Mouse (Mus musculus) embryonic facial prominence, embryonic 10.5 days (tissue): ENCODE measurements around the gene Clec2l. TPM values are rescaled to one million over a fixed set of nuclear protein-coding genes. Genes with fewer than 3 reads are reported as not detected.

Experiments used
- DNase-seq: peaks from one replicate; pipeline ENCODE4 v3.0.0-alpha.2; 2017; ENCODE audit warnings: low spot score
- H3K27ac ChIP-seq: fragments of 300-500 bp; sonication (generic); replicated peaks from 2 replicates; pipeline ENCODE4 v1.5.1; 2016; ENCODE audit warnings: mild to moderate bottlenecking
- H3K27me3 ChIP-seq: fragments of 300-500 bp; sonication (generic); replicated peaks from 2 replicates; pipeline ENCODE4 v1.6.1; 2016; ENCODE audit warnings: low read depth, mild to moderate bottlenecking; ENCODE audit not compliant: poor library complexity, severe bottlenecking
- H3K36me3 ChIP-seq: fragments of 300-500 bp; sonication (generic); replicated peaks from 2 replicates; pipeline ENCODE4 v1.6.1; 2016; ENCODE audit warnings: mild to moderate bottlenecking, moderate library complexity
- H3K4me1 ChIP-seq: fragments of 300-500 bp; sonication (generic); 2 replicates; pipeline ENCODE4 v1.6.1; 2016
- H3K4me3 ChIP-seq: fragments of 300-500 bp; sonication (generic); 2 replicates; pipeline ENCODE4 v1.5.1; 2016; ENCODE audit warnings: mild to moderate bottlenecking, moderate library complexity
- H3K9me3 ChIP-seq: fragments of 300-500 bp; sonication (generic); 2 replicates; pipeline ENCODE4 v1.6.1; 2016; ENCODE audit warnings: mild to moderate bottlenecking
- WGBS: fragments of 180-500 bp; shearing (Covaris S2); methylation state at CpG from one replicate; pipeline ENCODE4 v1.1.7; 2016; 5-methylcytosine and 5-hydroxymethylcytosine counted together
- polyA plus RNA-seq: library from polyadenylated mRNA; unstranded; fragments of >200 nt; fragmentation: Nextera tagmentation; extraction: Ambion mirVana; gene quantifications from 2 replicates; pipeline ENCODE4 v1.2.1, GENCODE M21; 2016

Clec2l gene
- polyA plus RNA-seq: 0.82 and 0.97 TPM in 2 replicates

DNA sequence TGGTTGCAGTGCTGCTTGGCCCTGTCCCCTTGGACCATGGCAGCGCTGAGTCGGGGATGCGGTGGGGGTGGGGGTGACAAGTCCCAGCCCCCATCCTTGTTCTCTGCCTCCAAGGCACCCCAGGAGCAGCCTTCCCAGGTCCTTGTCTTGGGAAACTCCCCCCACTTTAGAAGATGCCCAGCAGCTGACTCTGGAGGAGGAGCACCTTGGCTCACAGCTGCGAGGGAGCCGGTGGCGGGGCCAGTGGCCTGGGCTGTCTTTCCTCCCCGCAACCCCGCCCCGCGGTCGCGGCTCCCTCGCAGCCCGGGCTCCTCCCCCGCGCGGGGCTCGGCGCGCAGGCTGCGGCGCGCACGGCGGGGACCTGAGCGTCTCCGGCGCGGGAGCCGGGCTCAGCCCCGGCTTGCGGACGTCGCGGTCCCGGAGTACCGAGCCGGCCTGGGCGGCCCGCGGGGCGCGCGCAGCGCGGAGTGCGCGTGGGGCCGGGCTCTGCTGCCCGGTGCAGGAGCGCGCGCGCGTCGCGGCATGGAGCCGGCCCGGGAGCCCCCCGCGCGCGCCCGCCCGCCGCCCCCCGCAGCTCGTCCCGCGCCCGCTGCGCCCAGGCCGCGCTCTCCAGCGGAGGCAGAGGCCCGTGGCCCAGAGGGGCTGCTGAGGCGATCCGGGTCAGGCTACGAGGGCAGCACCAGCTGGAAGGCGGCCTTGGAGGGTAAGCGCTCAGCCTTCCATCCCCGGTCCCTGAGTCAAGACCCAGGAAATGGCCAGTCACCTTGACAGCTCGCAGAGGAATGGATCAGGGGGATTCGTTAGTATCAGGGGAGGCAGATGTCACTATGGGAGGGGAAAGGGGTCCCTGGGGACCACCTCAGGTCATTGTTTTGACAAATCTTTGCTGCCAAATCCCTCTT lies at the start of gene Clec2l:
Gene Clec2l (plus strand): TSS at position 356 of the 902 bp plus-strand sequence.
- peak; percentile 70 for DNase-seq
- Histone ChIP-seq H3K27ac (peak within 1 kb of the TSS; percentile 77), H3K36me3 (no peaks in the 10 kb centered on the region), H3K27me3 (peaks cover 74% of the 10 kb centered on the region), H3K4me1 (peaks cover 19% of the 10 kb centered on the region), H3K9me3 (no peaks in the 10 kb centered on the region), H3K4me3 (peak within 1 kb of the TSS; percentile 71)
- 2% methylated on average over 84 of the region's 84 CpGs for WGBS

GRCm38 (mm10) chr6:38622406-38622805 lies 40.5 kb upstream of the Clec2l start:
- H3K4me1 ChIP-seq: no peaks in the 10 kb centered on the region
- H3K36me3 ChIP-seq: peaks cover 60% of the 10 kb centered on the region
- H3K27me3 ChIP-seq: no peaks in the 10 kb centered on the region
- peaks cover 6% of the 10 kb centered on the region; the same call in 1 of the 2 replicates for H3K9me3 ChIP-seq
- 91% methylated on average over 1 of the region's 1 CpGs for WGBS
- H3K27ac ChIP-seq: no peak overlapping the region
- H3K4me3 ChIP-seq: no peak overlapping the region
- no peak for DNase-seq

DNA sequence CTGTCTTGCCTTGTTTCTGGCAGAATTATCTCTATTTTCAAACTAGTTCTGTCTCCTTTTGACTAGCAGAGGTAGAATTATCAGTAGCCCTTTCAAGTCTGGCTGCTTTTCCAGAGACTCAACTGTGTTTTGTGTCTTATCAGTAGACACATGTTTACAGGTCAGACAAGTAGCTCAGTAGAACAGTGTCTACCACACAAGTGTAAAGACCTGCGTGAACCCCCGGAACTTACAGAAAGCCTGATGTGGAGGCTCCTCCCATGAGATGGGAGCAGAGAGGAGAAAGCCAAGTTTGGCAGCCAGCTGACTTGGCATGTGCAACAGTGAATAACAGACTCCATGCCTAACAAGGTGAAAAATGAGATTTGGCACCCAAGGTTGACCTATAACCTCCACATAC lies 39.4 kb upstream of the Clec2l start:
- H3K4me3 ChIP-seq: no peak overlapping the region
- H3K4me1 ChIP-seq: no peaks in the 10 kb centered on the region
- no peaks in the 10 kb centered on the region for H3K9me3 ChIP-seq
- no peaks in the 10 kb centered on the region for H3K27me3 ChIP-seq
- no peak overlapping the region for H3K27ac ChIP-seq
- DNase-seq: no peak
- peaks cover 59% of the 10 kb centered on the region for H3K36me3 ChIP-seq
- WGBS: 87% methylated on average over 2 of the region's 2 CpGs

- Histone ChIP-seq H3K9me3 (no peaks in the 10 kb centered on the region), H3K27me3 (no peaks in the 10 kb centered on the region), H3K27ac (no peak overlapping the region), H3K4me3 (no peak overlapping the region), H3K36me3 (peaks cover 49% of the 10 kb centered on the region), H3K4me1 (no peaks in the 10 kb centered on the region)
- DNase-seq: no peak
- WGBS: 82% methylated on average over 1 of the region's 1 CpGs
Observed at GRCm38 (mm10) chr6:38624439-38624838, 38.4 kb upstream of the Clec2l start.

- Histone ChIP-seq H3K4me3 (no peak overlapping the region), H3K9me3 (no peaks in the 10 kb centered on the region), H3K27ac (no peak overlapping the region), H3K27me3 (no peaks in the 10 kb centered on the region), H3K4me1 (no peaks in the 10 kb centered on the region), H3K36me3 (peaks cover 32% of the 10 kb centered on the region)
- WGBS: 94% methylated on average over 5 of the region's 5 CpGs
- no peak for DNase-seq
Observed at GRCm38 (mm10) chr6:38626086-38626485, 36.8 kb upstream of the Clec2l start.

GRCm38 (mm10) chr6:38627081-38627480 lies 35.8 kb upstream of the Clec2l start:
- Histone ChIP-seq H3K27me3 (peaks cover 2% of the 10 kb centered on the region; the same call in 1 of the 2 replicates), H3K36me3 (peaks cover 26% of the 10 kb centered on the region), H3K4me1 (no peaks in the 10 kb centered on the region), H3K27ac (no peak overlapping the region), H3K4me3 (no peak overlapping the region), H3K9me3 (no peaks in the 10 kb centered on the region)
- DNase-seq: no peak
- WGBS: 93% methylated on average over 4 of the region's 4 CpGs

DNA sequence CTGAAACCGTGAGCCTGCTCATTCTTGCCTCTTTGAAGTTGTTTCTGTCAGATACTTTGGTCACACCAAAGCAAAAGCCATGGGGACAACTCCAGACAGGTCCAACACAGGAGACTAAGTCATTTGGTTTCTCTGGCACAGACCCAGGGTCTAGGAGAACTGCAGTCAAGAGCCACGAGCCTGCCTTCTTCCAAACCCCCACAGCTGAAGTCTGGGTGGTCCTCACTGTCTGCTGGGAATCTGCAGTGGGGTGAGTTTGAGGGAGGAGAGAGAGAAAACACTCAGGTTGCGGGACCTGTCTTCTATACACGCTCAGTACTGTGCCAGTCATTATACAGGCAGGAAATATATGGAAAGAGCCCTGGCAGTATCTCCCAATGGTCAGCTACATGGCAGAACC lies 35.4 kb upstream of the Clec2l start:
- peak; percentile 5 for DNase-seq
- Histone ChIP-seq H3K27ac (no peak overlapping the region), H3K9me3 (no peaks in the 10 kb centered on the region), H3K4me3 (no peak overlapping the region), H3K4me1 (no peaks in the 10 kb centered on the region), H3K27me3 (peaks cover 5% of the 10 kb centered on the region; the same call in 1 of the 2 replicates), H3K36me3 (peaks cover 23% of the 10 kb centered on the region)
- 87% methylated on average over 4 of the region's 4 CpGs for WGBS

- 97% methylated on average over 1 of the region's 1 CpGs for WGBS
- no peak overlapping the region for H3K27ac ChIP-seq
- no peak for DNase-seq
- H3K27me3 ChIP-seq: peaks cover 25% of the 10 kb centered on the region
- no peaks in the 10 kb centered on the region for H3K9me3 ChIP-seq
- no peaks in the 10 kb centered on the region for H3K4me1 ChIP-seq
- no peak overlapping the region for H3K4me3 ChIP-seq
- peaks cover 11% of the 10 kb centered on the region for H3K36me3 ChIP-seq
Observed at GRCm38 (mm10) chr6:38629556-38629955, 33.3 kb upstream of the Clec2l start.

GRCm38 (mm10) chr6:38632826-38633225 lies 30.0 kb upstream of the Clec2l start:
- DNase-seq: no peak
- Histone ChIP-seq H3K4me3 (no peak overlapping the region), H3K27ac (no peak overlapping the region), H3K36me3 (peaks cover 5% of the 10 kb centered on the region), H3K27me3 (peaks cover 57% of the 10 kb centered on the region), H3K9me3 (no peaks in the 10 kb centered on the region), H3K4me1 (peaks cover 19% of the 10 kb centered on the region)
- WGBS: 89% methylated on average over 2 of the region's 2 CpGs

- 83% methylated on average over 8 of the region's 8 CpGs for WGBS
- no peak for DNase-seq
- Histone ChIP-seq H3K27me3 (peaks cover 72% of the 10 kb centered on the region), H3K4me1 (peaks cover 19% of the 10 kb centered on the region), H3K4me3 (no peak overlapping the region), H3K27ac (no peak overlapping the region), H3K36me3 (no peaks in the 10 kb centered on the region), H3K9me3 (no peaks in the 10 kb centered on the region)
Observed at GRCm38 (mm10) chr6:38634461-38634860, 28.4 kb upstream of the Clec2l start.

DNA sequence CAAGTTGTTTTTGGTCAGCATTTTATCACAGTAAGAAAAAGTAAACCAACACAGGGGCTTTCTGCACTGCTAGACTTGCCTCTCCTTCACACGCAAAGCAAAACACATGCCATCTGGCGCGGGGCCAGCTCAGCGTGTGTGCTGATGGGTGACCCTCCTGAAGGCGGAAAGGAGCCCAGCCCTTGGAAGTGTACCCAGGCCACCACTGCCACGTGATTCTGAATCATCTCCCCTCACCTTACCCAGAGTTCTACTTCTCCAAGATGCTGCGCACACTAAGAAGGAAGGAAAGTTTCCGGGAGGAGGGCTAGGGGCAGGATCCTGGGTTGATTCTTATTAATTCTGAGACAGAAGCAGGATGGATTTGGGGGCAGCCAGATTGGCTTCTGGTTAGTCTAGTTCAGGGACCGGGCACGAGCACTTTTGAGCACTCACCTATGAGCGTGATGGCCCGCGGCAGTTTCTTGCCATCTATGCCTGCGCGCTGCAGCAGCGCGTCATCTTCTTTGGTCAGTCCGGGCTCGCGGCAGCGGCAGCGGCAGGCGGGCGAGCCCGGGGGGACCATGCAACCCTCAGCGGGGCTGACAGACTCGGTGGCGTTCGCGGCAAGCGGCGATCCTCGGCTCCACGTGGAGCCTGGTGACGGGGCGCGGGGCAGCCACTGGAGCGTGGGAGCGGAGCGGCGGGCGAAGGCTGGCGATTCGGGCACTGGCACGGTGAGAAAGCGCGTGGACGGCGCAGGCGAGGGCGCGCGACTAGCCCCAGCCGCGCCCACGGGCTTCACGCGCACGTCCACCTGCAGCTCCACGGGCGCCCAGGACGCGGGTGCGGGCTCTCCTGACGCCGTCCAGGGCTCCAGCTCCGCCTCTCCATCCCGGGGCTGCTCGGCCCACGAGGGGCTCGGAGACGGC lies 26.7 kb upstream of the Clec2l start:
- no peak overlapping the region; the same call in 1 of the 2 replicates for H3K27ac ChIP-seq
- H3K4me3 ChIP-seq: peak overlapping the region; percentile 68
- DNase-seq: peak; percentile 69
- peaks cover 19% of the 10 kb centered on the region for H3K4me1 ChIP-seq
- H3K9me3 ChIP-seq: no peaks in the 10 kb centered on the region
- H3K27me3 ChIP-seq: peaks cover 90% of the 10 kb centered on the region
- 3% methylated on average over 72 of the region's 72 CpGs for WGBS
- H3K36me3 ChIP-seq: no peaks in the 10 kb centered on the region

DNA sequence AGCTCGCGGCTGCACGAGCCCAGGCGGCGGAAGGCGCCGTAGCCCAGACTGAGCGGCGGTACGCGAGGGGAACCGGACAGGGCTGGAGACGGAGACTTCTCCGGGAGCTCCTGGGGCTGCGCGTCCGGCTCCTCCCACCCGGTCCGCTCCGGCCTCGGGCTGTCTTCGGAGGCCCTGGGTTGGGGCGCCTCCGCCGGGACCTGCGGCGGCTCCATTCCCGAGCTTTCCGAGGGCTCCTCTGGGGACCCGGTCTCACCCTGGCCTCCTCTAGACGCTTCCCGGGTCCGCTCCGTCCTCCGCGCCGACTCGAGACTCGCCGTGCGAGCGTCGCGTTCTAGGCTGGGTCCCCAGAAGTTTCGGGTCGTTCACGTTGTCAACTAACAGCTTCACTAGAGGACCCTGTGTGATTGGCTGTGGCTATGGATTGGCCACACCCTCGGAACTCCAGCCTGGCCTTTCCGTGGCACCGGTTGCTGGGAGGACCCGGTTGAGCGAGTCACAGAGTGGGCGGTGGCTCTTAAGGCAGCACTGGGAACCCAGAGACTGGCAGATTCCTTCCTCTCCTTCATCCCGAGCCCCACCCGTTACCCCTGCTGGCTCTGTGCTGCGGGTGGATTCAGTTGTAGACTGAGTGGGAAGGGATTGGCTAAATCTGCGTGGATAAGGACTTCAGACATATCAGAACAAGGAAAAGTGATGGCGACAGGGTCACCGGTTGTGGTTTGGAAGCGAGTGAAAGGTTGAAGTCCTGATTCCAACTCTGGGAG lies 25.8 kb upstream of the Clec2l start, which contains the start of gene Klrg2:
Gene Klrg2 (minus strand): TSS at position 391 of the 767 bp plus-strand sequence.
- Histone ChIP-seq H3K4me1 (peaks cover 19% of the 10 kb centered on the region), H3K36me3 (no peaks in the 10 kb centered on the region), H3K27ac (no peak within 1 kb of the TSS; the same call in 1 of the 2 replicates), H3K9me3 (no peaks in the 10 kb centered on the region), H3K27me3 (peaks cover 97% of the 10 kb centered on the region), H3K4me3 (peak within 1 kb of the TSS; percentile 68)
- 2% methylated on average over 60 of the region's 60 CpGs for WGBS
- peak; percentile 69 for DNase-seq
